Mouse (Mus musculus) fibroblast of lung, adult 2 months (primary cell): Measurements from ENCODE around the gene Vasp.
A peak's percentile ranks its signal among the peaks of the same experiment; 100 is the strongest.

Experiments
- DNase-seq: peaks from one replicate; pipeline ENCODE4 v3.0.0-alpha.2; 2011; ENCODE audit warnings: low read depth

Gene Vasp

DNA sequence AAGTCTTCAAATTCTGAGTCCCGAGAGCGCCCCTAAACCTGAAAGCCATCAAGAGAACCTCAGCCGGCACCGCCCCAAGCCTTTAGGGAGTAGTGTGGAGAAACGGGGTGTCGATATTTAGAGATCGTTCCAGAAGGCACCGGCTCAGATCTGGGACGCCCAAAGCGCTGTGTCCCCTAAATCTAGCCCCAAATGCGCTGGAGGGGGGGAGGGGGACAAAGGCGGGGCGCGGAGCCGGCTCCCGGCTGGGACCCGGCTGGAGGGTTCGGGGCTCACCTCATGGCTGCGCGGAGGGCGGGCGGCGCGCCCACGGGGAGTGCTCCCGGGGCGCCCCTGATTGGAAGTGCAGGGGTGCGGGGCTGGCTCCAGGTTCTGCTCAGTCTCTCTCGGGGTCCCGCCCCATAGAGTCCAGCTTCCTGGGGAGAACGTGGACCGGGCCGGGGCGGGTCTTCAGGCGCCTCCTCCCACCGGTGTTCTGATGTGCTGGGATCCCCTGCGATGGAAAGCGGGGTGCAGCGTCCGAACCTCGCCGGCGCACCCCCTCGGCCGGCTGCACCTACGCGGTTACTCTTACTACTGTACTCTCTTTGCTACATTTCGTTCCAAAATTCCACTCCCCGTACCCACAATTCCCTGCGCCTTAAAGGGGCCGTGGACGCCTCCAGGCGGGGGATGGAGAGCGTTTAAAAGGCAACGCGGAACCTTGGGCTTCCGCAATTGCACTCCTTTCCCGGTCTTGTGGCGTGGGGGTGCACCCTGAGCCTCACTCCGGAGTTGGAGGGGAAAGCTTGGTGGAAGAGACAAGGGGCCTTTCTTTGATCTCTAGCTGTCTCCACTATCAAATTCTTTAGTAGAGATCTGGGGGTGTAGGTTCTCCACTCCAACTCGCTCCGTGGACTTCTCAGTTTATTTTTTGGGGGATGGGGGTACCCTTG lies at the start of gene Vasp:
TSS of gene Vasp (minus strand) at position 580 of the 935 bp plus-strand sequence.
- peak; percentile 57 for DNase-seq

DNA sequence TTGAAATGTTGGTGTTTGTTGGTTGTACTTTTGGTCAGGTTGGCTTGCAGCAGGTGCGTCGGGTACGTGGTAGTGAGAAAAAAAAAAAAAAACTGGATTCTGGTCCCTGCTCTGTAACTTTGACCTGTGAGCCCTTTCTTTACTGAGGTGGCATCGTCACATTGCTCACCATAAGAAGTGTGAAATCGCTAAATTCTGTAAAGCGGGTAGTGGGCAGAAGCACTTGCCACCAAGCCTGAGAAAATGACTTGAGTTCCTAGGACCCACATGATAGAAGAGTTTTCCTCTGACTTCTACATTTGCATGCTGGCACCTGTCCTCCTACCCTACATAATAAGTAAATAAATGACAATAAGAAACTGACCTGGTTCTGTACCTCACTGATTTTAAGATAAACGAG lies 49.0 kb upstream of the Vasp start:
- DNase-seq, result no peak

DNA sequence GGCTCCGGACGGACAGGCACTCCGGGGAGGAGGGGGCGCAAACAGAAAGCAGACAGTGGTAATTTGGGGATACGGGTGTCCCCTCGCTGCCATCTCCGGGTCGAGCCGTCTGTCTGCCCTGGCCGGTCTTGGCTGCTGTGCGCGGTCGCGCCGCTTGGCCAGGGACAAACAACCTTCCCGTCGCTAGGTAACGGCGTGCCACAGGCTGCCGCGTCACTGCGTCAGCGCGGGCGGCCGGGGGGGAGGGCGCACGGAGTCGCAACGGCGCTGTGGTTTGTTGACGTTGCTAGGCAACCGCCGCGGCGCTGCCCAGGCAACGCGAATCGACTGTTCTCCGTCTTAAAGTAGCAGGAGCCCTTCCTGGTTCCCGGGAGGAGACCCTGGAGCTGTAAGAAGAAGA lies 48.3 kb upstream of the Vasp start:
- DNase-seq, result peak; percentile 90

DNA sequence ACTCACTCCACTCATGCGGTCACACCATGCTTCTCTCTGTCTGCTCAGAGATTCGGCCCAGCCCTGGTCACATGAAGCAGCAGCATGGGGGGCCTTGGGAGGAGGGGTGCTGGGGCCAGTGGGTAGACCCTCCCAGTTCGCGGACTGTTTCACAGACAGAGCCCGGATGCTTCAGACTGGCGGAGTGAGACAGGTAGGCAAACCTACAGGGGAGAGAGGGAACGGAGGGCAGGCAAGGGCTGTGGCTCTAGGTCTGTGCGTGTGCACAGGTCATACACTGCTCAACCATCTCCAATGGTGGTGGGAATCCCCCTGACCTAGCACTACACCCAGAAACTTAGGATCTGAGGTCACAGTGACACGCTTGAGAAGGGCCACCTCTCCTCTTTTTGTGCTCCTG lies 47.8 kb upstream of the Vasp start:
- DNase-seq, result no peak

DNA sequence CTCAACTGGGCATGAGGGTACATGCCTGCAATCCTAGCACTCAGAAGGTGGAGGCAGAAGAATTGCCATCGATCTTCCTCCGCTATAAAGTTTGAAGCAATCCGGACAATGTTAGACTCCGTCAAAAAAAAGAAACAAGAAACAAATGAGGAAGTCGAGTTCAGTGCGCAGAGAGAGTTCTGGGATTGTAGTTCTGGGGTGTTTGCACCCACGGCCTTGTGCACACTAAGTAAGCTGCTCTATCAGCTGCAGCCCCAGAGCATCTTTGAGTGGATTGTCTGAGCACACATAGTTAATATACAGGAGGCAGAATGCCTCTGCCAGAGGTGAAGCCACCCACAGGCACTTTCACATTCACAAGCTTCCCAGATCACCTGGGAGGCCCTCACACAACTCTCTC lies 47.1 kb upstream of the Vasp start:
- DNase-seq, result no peak

DNA sequence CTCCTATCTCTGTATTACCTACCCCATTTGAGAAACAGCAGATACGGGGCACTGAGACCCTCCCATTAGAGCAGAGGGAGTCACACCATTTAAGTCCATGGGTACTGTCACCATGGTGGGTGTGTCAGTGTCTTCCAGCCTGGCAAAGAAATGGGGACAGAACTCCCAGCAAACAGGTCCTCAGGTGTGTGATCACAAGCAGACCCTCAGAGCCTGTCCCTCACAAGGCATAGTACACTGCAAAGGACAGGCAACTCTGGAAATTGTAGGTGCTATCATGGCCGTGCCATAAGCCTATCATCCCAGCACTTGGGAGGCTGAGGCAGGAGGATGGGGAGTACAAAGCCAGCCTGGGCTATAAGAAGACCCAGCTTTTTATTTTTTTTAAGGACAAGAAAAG lies 46.6 kb upstream of the Vasp start:
- no peak for DNase-seq

DNA sequence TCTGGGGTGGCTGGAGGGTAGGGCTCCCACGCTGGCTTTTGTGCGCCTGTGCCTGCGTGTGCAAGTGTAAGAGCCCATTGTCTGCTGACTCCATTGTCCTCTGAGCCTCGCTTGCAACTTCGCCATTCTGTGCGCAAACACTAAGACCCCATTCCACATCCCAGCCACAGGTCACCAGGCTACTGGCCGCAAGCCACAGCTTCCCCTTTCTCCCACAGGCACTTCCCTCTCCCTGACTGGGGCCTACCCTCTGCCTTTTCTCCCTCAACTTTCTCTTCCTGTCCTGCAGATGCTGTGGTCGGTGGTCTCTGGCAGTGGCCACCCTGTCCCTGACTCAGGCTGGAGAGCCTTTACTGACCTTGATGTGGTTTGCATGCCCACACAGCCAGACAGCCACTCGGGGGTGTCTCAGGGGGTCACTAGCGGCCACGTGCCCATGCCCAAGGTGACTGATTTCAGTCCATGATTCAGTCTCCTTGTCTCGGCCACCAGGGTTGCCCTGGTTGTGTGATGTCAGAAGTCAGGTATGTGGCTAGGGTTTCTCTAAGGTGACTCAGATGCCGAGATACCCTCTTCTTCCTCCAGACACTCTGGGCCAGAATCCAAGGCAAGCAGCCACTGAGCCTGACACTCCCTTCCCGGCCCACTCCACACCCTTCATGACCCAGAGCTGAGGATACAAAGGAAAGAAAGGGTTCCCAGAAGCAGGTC lies 45.0 kb upstream of the Vasp start:
- DNase-seq, result no peak

DNA sequence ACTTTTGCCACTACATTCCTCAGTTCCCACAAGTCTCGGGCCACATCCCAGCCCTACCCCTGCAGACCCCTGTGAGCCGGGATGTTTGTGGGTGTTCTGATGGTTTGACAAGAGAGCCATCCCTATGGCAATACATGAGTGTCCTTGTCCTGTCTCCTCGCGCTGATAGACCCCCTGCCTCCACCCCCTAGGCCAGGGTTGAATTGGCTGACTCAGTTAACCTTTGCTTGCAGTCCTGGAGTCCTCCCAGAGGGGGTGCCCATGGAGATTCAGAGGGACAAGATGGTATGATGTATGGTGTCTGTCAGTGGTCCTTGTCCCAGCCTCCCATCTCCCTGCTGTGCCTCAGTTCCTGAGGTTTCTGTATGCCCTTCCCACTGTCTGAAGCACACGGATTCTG lies 42.4 kb upstream of the Vasp start:
- DNase-seq, result no peak

DNA sequence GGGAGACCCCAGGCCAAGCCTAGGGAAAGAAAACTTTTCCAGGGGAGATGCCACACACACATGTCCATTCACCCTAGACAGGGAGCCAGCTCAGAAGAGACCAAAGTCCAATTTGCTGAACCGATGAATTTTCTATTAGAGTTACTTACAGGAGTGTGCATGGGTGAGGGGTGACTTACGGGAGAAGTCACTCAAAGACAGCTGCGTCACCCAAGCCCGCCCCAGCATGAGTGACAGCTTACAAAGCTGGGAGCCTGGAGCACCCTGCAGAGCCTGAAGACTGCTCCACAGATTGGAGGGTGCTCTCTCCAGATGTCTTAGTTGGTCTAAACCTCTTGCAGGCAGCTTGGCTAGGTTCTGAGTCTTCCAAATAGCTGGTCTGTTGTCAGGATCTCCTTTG lies 40.4 kb upstream of the Vasp start:
- DNase-seq, result no peak

DNA sequence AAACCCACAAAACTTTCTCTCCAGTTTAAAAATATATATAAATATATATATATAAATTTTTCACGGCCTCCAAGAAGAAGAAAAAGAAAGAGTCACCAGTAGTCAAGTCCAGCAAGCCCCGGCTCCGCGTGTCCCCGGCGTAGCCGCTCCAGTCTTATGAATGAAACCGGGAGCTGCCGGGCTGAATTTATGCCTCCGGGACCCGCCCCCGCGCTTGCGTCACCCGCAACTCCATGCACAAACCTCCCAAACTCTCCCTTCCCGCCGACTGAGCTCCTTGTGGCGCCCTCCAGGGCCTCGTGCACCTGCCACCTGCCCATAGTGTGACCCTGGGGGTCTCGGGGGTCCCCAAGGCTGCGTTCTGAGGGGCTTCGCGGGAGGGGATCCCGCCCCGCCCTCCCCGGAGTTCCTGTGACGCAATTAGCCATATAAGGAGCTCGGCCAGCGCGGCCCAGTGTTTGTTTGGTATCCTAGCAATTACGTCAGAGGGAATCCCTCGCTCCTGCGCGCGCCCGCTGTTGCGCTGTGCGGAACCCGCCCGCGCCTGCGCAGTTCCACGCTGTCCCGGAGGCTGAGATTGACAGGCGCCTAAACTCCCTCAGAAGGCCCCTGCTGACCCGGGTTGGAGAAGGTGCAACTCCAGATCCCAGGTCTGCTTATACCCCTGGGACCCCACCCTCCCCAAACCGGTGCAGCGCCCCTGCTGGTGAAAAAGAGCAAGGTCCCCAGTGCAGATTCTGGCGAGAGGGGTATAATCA lies 38.4 kb upstream of the Vasp start, which contains the start of gene Fosb:
TSS of gene Fosb (minus strand) at position 168 of the 758 bp plus-strand sequence.
- DNase-seq, result peak; percentile 83

DNA sequence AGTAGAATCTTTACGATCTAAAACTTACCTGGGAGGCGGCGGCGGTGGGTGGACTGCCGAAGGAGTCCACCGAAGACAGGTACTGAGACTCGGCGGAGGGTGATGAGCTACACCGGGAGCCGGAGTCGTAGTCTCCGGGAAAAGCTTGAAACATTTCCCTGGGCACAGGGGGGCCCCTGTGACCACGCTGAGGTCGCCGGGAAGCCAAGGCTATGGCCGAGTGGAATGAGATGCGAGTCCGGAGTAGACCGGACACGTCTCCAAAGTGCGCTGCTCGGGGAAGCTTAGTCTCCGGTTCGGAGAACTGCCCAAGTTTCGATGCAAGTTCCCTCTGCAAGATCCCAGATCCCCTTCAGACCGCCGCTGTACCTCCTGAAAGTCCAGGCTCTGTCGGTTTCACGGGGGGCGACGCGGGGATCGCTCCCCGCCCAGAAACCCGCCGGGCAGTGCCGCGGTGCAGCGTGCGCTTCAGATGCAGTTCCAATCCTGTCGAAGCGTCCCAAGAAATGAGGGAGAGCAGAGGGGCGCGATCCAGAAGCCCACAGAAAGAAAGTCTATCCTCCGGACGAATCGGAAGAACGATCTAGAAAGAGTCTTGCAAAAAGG lies 37.8 kb upstream of the Vasp start:
- no peak for DNase-seq

DNA sequence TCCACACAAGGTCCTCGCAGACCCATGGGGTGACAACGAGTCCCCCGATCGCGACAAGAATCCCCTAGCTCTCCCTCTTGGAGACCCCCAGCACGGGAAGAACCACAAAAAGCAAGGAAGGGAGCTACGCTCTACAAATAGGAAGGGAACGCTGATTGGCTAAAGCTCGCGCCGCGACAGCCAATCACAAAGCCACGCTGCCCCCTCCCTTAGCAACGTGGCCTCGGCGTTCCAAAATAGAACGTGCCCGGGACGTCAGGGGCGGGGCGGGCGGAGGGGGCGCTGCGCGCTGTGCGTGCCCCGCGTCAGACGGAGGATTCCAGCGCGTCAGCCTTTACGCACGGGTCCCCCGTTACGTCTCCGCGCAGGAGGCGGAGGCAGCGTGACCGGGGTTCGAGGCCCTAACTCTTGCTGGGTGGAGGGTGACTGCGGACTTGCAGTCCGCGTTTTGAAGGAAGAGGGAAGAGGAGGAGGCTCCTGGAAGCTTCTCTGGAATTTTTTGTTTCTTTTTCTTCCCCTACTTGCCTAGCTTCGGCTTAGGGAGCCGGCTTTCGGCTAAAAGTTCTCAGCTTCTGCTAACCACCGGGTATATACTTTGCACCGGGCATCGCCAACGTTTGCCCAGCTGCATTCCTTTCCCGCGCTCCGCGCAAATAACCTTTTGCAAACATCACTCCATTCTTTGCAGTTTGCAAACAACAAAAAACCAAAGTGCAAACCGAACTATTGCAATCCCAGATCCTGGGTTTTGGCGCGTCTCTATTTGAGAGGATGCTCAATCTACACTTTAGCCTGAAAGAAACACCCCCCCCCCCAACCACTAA lies 37.0 kb upstream of the Vasp start:
- DNase-seq, result peak; percentile 90

DNA sequence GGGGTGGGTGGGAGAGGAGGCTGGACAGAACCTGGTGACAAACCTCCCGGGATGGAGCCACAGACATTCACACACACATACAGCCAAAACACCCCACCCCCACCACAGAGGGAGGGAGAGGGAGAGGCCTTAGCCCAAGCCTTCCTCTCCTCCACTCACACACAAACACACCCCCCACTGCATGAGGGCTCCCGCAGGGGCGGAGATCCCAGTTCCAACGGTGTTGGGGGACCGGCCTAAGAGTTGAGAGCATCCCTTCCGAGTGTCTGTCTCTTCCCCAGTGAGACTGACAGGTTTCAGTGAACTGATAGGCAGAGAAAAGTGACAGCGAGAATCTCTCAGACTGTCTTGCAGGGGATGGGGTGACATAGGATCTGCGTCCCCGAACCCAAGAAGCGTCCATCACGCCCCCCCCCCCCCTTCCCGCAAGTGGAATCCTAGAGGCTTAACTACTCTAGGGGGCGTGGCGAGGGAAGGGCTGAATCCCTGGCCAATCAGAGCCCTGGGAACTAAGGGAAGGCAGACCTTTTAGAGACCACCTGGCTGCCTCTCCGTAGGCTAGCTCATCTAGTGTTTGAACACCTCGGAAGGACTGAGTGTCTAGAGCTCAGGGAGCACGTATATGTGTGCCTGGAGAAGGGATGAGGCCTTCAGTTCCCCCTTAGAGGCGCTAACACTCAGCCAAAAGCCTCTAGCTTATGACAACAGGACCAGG lies 36.3 kb upstream of the Vasp start:
- DNase-seq, result peak; percentile 60

DNA sequence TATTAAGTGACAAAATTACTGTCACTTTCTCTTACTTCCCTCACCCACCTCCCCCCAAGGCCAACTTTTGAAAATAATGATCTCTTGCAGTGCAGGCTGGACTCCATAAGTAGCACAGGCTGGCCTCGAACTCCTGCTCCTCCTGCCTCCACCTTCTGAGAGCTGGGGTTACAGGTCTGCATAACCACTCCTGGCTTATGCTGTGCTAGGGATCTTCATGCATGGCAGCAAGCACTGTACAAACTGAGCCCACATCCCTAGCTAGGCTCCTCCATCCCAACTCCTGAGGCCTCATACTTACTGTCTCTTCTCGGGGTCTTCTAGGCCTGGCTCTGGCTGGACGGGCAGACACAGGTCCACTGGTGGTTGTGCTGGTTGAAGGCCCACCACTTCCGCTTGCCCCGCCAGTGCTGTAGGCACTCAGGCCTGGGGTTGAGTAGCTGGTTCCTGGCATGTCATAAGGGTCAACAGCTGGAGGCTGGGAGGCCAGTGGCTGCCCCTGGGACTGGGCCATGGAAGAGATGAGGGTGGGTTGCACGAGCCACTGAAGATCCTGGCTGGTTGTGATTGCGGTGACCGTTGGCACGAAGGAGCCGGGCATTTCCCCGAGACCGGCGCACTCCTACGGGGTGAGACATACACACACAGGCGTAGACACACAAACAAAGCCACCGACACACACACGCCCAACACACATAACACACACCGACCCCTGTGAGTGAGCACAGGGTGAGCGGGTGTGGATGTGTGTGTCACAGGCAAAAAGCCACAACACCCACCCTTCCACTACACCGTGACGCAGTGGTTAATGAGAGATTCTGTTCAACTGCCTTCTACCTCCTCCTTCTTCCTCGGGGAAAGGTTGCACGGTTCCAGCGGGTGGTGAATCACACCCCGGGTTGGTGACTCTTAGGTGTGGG lies 35.5 kb upstream of the Vasp start:
- no peak for DNase-seq

DNA sequence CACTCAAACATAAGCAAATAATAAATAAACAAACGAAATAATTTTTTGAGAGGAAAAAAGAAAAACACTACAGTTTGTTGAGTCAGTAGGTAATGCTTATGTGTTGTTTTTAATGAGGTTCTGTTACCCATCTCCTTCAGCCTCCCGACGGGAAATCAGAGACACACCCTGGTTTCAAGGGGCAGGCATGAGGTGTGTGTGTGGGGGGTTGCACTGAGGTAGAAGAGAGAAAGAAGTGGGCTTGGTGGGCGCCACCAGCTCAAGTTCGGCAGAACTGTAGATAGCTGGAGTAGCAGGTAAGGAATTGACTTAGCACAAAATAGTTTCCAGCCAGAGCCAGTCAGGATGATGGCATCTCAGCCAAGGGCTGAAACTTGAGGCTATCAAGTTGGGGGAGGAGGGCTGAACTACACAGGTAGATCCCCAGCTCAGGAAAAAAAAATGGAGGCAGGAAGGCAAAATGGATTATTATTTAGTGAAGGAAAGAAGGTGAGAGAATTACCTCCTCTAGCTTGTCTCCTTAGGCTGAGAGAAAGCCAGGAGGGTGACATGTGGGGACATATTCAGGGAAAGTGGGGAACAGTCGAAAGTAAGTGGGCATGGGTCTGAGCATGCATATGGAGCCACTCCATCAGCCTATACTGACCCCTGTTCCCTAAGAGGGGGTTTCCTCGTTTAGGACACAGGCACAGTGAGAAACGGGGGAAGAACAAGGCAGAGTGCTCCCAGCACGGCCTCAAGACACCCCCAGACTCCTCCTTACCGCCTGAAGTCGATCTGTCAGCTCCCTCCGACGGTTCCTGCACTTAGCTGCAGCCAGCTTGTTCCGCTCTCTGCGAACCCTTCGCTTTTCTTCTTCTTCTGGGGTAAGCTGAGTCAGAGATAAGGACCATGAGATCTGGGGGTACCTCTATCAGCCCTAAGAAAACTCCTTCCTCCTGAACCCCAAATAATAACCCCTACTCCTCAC lies 34.5 kb upstream of the Vasp start:
- DNase-seq, result no peak

DNA sequence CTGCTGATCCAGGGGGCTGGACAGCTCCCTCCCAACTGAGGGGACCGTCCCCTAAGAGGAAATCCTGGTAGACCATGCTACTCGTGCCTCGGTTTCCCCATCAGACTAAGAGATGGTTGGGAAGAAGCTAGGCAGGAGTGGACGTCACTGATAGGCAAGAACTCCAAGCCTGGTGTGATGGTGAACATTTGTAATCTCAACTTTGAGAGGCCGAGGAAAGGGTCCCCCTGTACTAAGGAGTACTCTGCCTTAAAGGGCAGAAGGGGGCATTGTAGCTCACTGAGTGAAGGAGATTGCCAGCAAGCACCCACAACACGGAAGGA lies 33.8 kb upstream of the Vasp start:
- DNase-seq, result no peak

DNA sequence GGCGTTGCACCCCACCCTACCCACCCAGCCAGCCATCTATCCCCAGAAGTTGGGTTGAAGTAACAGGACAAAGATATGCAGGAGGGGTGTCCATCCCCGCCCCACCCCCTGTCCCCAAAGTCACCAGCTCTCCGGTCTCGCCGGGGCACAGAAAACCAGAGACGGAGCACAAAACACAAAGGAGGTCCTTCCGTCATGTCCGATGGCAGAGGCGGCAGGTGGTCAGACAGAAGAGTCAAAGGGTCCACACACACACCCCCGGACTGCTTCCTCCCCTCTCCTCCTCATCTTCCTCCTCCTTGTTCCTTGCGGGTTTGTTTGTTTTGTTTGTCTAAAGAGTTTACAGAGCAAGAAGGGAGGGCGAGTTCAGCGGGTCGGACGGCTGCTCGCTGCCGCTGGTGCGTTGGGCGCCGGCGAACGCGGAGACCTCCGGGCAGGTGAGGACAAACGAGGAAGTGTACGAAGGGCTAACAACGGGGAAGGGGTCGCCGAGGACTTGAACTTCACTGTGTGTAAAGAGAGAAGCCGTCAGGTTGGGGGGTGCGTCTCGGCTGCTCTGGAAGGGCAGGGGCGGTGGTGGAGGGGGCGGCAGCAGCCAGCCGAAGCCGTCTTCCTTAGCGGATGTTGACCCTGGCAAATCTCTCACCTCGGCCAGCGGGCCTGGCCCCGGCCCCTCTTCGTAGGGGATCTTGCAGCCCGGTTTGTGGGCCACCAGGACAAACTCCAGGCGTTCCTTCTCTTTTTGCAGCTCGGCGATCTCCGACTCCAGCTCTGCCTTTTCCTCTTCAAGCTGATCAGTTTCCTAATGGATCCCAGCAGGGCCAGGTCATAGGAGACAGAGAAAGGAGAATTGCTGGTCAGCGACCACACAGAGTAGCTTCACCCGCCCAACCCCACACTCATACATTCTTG lies 33.1 kb upstream of the Vasp start:
- DNase-seq, result no peak
